Mouse (Mus musculus): Measurements from ENCODE around the gene Sf3b2. TPM values are rescaled to one million over a fixed set of nuclear protein-coding genes. Genes with fewer than 3 reads are reported as not detected.
"Not testable (repeated sequence)": the region's sequence is repeated elsewhere in the genome, so short reads cannot be mapped to it uniquely, and the experiment has no call there.

Sf3b2 gene
- polyA plus RNA-seq, 1 experiment from 2014 or later = 183 TPM

GRCm38 (mm10) chr19:5272326-5272795, 22.9 kb downstream of the Sf3b2 start:
- H3K9ac ChIP-seq = peak overlapping the region; percentile 95
- H3K4me1 ChIP-seq = peaks cover 71% of the 10 kb centered on the region
- H3K9me3 ChIP-seq (replicated peaks) = no peaks in the 10 kb centered on the region
- H3K27ac ChIP-seq = peak overlapping the region; percentile 88
- H3K4me3 ChIP-seq = peak overlapping the region; percentile 96
- H3K4me2 ChIP-seq = peak overlapping the region; percentile 100
- H3K36me3 ChIP-seq = peaks cover 38% of the 10 kb centered on the region
- ATAC-seq = peak; percentile 33; the same call in 1 of the 2 replicates
- H3K27me3 ChIP-seq (replicated peaks) = no peaks in the 10 kb centered on the region
- WGBS (ENCODE audit: insufficient replicate concordance) = 2% methylated on average over 19 of the region's 30 CpGs

- Histone ChIP-seq H3K27ac (peak overlapping the region; percentile 88), H3K9ac (peak overlapping the region; percentile 95), H3K4me2 (peak overlapping the region; percentile 100), H3K27me3 (replicated peaks) (no peaks in the 10 kb centered on the region), H3K36me3 (peaks cover 30% of the 10 kb centered on the region), H3K4me1 (peaks cover 80% of the 10 kb centered on the region), H3K9me3 (replicated peaks) (no peaks in the 10 kb centered on the region), H3K4me3 (peak overlapping the region; percentile 96)
- ATAC-seq = no peak
- 26% methylated on average over 1 of the region's 1 CpGs for WGBS (ENCODE audit: insufficient replicate concordance)
Measured at GRCm38 (mm10) chr19:5271430-5271829, 23.8 kb downstream of the Sf3b2 start.

- Histone ChIP-seq H3K9ac (peak overlapping the region; percentile 6; the same call in 1 of the 2 replicates), H3K36me3 (peaks cover 9% of the 10 kb centered on the region), H3K4me2 (peak overlapping the region; percentile 100), H3K4me3 (no peak overlapping the region; the same call in 1 of the 2 replicates), H3K27me3 (replicated peaks) (no peaks in the 10 kb centered on the region), H3K9me3 (replicated peaks) (no peaks in the 10 kb centered on the region), H3K27ac (peak overlapping the region; percentile 88), H3K4me1 (peaks cover 90% of the 10 kb centered on the region)
- WGBS (ENCODE audit: insufficient replicate concordance) = 25% methylated on average over 5 of the region's 5 CpGs
- peak; percentile 31; the same call in 1 of the 2 replicates for ATAC-seq
Measured at GRCm38 (mm10) chr19:5269392-5269791, 25.9 kb downstream of the Sf3b2 start.

GRCm38 (mm10) chr19:5268875-5269274, 26.4 kb downstream of the Sf3b2 start:
- Histone ChIP-seq H3K27me3 (replicated peaks) (no peaks in the 10 kb centered on the region), H3K4me2 (peak overlapping the region; percentile 100), H3K36me3 (peaks cover 4% of the 10 kb centered on the region), H3K4me1 (peaks cover 84% of the 10 kb centered on the region), H3K9me3 (replicated peaks) (no peaks in the 10 kb centered on the region), H3K27ac (peak overlapping the region; percentile 88), H3K9ac (no peak overlapping the region; the same call in 1 of the 2 replicates), H3K4me3 (peak overlapping the region; percentile 8; the same call in 1 of the 2 replicates)
- WGBS (ENCODE audit: insufficient replicate concordance) = 17% methylated on average over 3 of the region's 3 CpGs
- ATAC-seq = peak; percentile 49

- no peak for ATAC-seq
Measured at GRCm38 (mm10) chr19:5268017-5268416, 27.2 kb downstream of the Sf3b2 start.

GRCm38 (mm10) chr19:5267015-5267414, 28.2 kb downstream of the Sf3b2 start:
- ATAC-seq = peak; percentile 82

More at GRCm38 (mm10) chr19:5268017-5268416, 27.2 kb downstream of the Sf3b2 start:
- no peaks in the 10 kb centered on the region for H3K27me3 ChIP-seq (replicated peaks)
- 0 out of 2 replicates have a peak overlapping the region, but pooled peaks have one; percentile 12 for H3K9ac ChIP-seq
- H3K9me3 ChIP-seq (replicated peaks) = no peaks in the 10 kb centered on the region
- peak overlapping the region; percentile 81 for H3K27ac ChIP-seq
- H3K4me2 ChIP-seq = peak overlapping the region; percentile 100
- H3K4me1 ChIP-seq = peaks cover 78% of the 10 kb centered on the region
- H3K36me3 ChIP-seq = 0 out of 2 replicates have a peak, but pooled peaks cover 2% of the 10 kb centered on the region
- H3K4me3 ChIP-seq = no peak overlapping the region

GRCm38 (mm10) chr19:5257140-5257539, 38.1 kb downstream of the Sf3b2 start:
- no peaks in the 10 kb centered on the region for H3K27me3 ChIP-seq (replicated peaks)
- H3K9ac ChIP-seq = no peak overlapping the region
- WGBS (ENCODE audit: insufficient replicate concordance) = 17% methylated on average over 3 of the region's 3 CpGs
- peaks cover 7% of the 10 kb centered on the region; the same call in 1 of the 2 replicates for H3K36me3 ChIP-seq
- 0 out of 2 replicates have a peak overlapping the region, but pooled peaks have one; percentile 10 for H3K27ac ChIP-seq
- no peak for ATAC-seq
- no peaks in the 10 kb centered on the region for H3K9me3 ChIP-seq (replicated peaks)
- H3K4me2 ChIP-seq = no peak overlapping the region
- peaks cover 15% of the 10 kb centered on the region; the same call in 1 of the 2 replicates for H3K4me1 ChIP-seq
- H3K4me3 ChIP-seq = no peak overlapping the region

More at GRCm38 (mm10) chr19:5267015-5267414, 28.2 kb downstream of the Sf3b2 start:
- Histone ChIP-seq H3K27ac (peak overlapping the region; percentile 81), H3K4me2 (peak overlapping the region; percentile 100), H3K9me3 (replicated peaks) (no peaks in the 10 kb centered on the region), H3K4me1 (peaks cover 78% of the 10 kb centered on the region), H3K36me3 (0 out of 2 replicates have a peak, but pooled peaks cover 2% of the 10 kb centered on the region), H3K9ac (0 out of 2 replicates have a peak overlapping the region, but pooled peaks have one; percentile 1), H3K27me3 (replicated peaks) (no peaks in the 10 kb centered on the region), H3K4me3 (no peak overlapping the region)
- 66% methylated on average over 5 of the region's 5 CpGs for WGBS (ENCODE audit: insufficient replicate concordance)

- not testable (repeated sequence) for ATAC-seq; H3K4me1 ChIP-seq; H3K27ac ChIP-seq; H3K4me3 ChIP-seq; H3K4me2 ChIP-seq; H3K9me3 ChIP-seq (replicated peaks); H3K36me3 ChIP-seq; H3K9ac ChIP-seq; H3K27me3 ChIP-seq (replicated peaks)
- WGBS (ENCODE audit: insufficient replicate concordance) = 80% methylated on average over 1 of the region's 1 CpGs
Measured at GRCm38 (mm10) chr19:5236981-5237380, 58.3 kb downstream of the Sf3b2 start.

GRCm38 (mm10) chr19:5232696-5233095, 62.6 kb downstream of the Sf3b2 start:
- no peak for ATAC-seq
- Histone ChIP-seq H3K36me3 (no peaks in the 10 kb centered on the region), H3K4me1 (no peaks in the 10 kb centered on the region), H3K4me3 (no peak overlapping the region), H3K9ac (no peak overlapping the region), H3K27ac (no peak overlapping the region), H3K27me3 (replicated peaks) (no peaks in the 10 kb centered on the region), H3K9me3 (replicated peaks) (no peaks in the 10 kb centered on the region), H3K4me2 (no peak overlapping the region)
- 73% methylated on average over 4 of the region's 4 CpGs for WGBS (ENCODE audit: insufficient replicate concordance)

GRCm38 (mm10) chr19:5230110-5230509, 65.1 kb downstream of the Sf3b2 start:
- Histone ChIP-seq H3K27me3 (replicated peaks) (no peaks in the 10 kb centered on the region), H3K36me3 (no peaks in the 10 kb centered on the region), H3K4me2 (no peak overlapping the region), H3K4me1 (no peaks in the 10 kb centered on the region), H3K27ac (no peak overlapping the region), H3K9ac (no peak overlapping the region), H3K9me3 (replicated peaks) (no peaks in the 10 kb centered on the region), H3K4me3 (no peak overlapping the region)
- no peak for ATAC-seq
- WGBS (ENCODE audit: insufficient replicate concordance) = 56% methylated on average over 2 of the region's 2 CpGs

GRCm38 (mm10) chr19:5224624-5225023, 70.6 kb downstream of the Sf3b2 start:
- H3K36me3 ChIP-seq = no peaks in the 10 kb centered on the region
- no peak overlapping the region for H3K4me2 ChIP-seq
- no peaks in the 10 kb centered on the region for H3K9me3 ChIP-seq (replicated peaks)
- 78% methylated on average over 2 of the region's 2 CpGs for WGBS (ENCODE audit: insufficient replicate concordance)
- no peaks in the 10 kb centered on the region for H3K4me1 ChIP-seq
- H3K27ac ChIP-seq = no peak overlapping the region
- no peak for ATAC-seq
- no peak overlapping the region for H3K9ac ChIP-seq
- no peaks in the 10 kb centered on the region for H3K27me3 ChIP-seq (replicated peaks)
- H3K4me3 ChIP-seq = no peak overlapping the region

GRCm38 (mm10) chr19:5224077-5224476, 71.2 kb downstream of the Sf3b2 start:
- no peak overlapping the region for H3K4me2 ChIP-seq
- H3K9me3 ChIP-seq (replicated peaks) = no peaks in the 10 kb centered on the region
- no peak overlapping the region for H3K4me3 ChIP-seq
- H3K27ac ChIP-seq = no peak overlapping the region
- no peaks in the 10 kb centered on the region for H3K36me3 ChIP-seq
- no peak overlapping the region for H3K9ac ChIP-seq
- no peaks in the 10 kb centered on the region for H3K27me3 ChIP-seq (replicated peaks)
- H3K4me1 ChIP-seq = no peaks in the 10 kb centered on the region
- WGBS (ENCODE audit: insufficient replicate concordance) = 72% methylated on average over 4 of the region's 4 CpGs
- ATAC-seq = no peak

Data from liver, embryonic 12.5 days (tissue).